Mouse (Mus musculus): ENCODE results near the gene Endou. TPM values are rescaled to one million over a fixed set of nuclear protein-coding genes. Genes with fewer than 3 reads are reported as not detected.

Endou gene
- polyA plus RNA-seq, 1 experiment: 0.51 TPM

GRCm38 (mm10) chr15:97718535-97719155, 12.5 kb downstream of the Endou start:
- no peaks in the 10 kb centered on the region for H3K36me3 ChIP-seq (ENCODE audit: control insufficient read depth, insufficient read depth, low read length)
- no peaks in the 10 kb centered on the region for H3K4me1 ChIP-seq (ENCODE audit: control insufficient read depth, insufficient read depth, insufficient read length, low read length)
- H3K27ac ChIP-seq (ENCODE audit: insufficient read depth, low read depth, low read length): no peak overlapping the region
- WGBS: 70% methylated on average over 8 of the region's 8 CpGs
- H3K4me3 ChIP-seq (ENCODE audit: low read depth, low read length): no peak overlapping the region
- no peaks in the 10 kb centered on the region for H3K27me3 ChIP-seq (ENCODE audit: control insufficient read depth, insufficient read depth, low read length)
- TF ChIP-seq CTCF (IDR thresholded peaks at IDR 0.05; ENCODE audit: extremely low read depth, insufficient read length, insufficient replicate concordance, low read depth, low read length) (no peak), POLR2A (IDR thresholded peaks at IDR 0.05; ENCODE audit: low read depth, low read length) (no peak)

- Histone ChIP-seq H3K27me3 (ENCODE audit: control insufficient read depth, insufficient read depth, low read length) (no peaks in the 10 kb centered on the region), H3K27ac (ENCODE audit: insufficient read depth, low read depth, low read length) (no peak overlapping the region), H3K36me3 (ENCODE audit: control insufficient read depth, insufficient read depth, low read length) (no peaks in the 10 kb centered on the region), H3K4me3 (ENCODE audit: low read depth, low read length) (no peak overlapping the region), H3K4me1 (ENCODE audit: control insufficient read depth, insufficient read depth, insufficient read length, low read length) (no peaks in the 10 kb centered on the region)
- no peak for TF ChIP-seq POLR2A (IDR thresholded peaks at IDR 0.05; ENCODE audit: low read depth, low read length)
- peak; percentile 65; the same call in 1 of the 2 replicates for TF ChIP-seq CTCF (IDR thresholded peaks at IDR 0.05; ENCODE audit: extremely low read depth, insufficient read length, insufficient replicate concordance, low read depth, low read length)
- 17% methylated on average over 12 of the region's 12 CpGs for WGBS
Measured at GRCm38 (mm10) chr15:97717861-97718534, 13.1 kb downstream of the Endou start.

DNA sequence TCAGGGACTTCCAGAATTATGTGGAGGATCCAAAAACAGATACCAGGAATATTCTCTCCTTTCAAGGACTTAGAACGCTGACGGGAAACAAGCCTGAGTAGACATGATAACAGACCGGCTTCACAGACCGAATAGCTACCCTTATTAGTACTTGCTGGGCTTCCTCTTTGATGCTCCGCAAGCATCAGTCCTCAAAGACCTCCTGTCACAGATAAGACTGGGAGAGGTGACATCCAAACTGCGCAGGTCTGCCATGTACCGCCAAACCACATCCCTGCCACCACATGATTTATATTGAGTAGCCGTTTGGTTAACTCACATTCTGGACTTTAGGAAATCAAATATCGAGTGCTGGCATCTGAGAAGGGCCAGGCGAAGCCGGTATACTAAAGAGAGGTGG, 14.4 kb downstream of the Endou start:
- Histone ChIP-seq H3K27ac (ENCODE audit: insufficient read depth, low read depth, low read length) (no peak overlapping the region), H3K4me3 (ENCODE audit: low read depth, low read length) (no peak overlapping the region), H3K4me1 (ENCODE audit: control insufficient read depth, insufficient read depth, insufficient read length, low read length) (no peaks in the 10 kb centered on the region), H3K36me3 (ENCODE audit: control insufficient read depth, insufficient read depth, low read length) (no peaks in the 10 kb centered on the region), H3K27me3 (ENCODE audit: control insufficient read depth, insufficient read depth, low read length) (no peaks in the 10 kb centered on the region)
- WGBS: 79% methylated on average over 11 of the region's 11 CpGs
- no peak for TF ChIP-seq CTCF (IDR thresholded peaks at IDR 0.05; ENCODE audit: extremely low read depth, insufficient read length, insufficient replicate concordance, low read depth, low read length)

- Histone ChIP-seq H3K4me3 (ENCODE audit: low read depth, low read length) (no peak overlapping the region), H3K27ac (ENCODE audit: insufficient read depth, low read depth, low read length) (no peak overlapping the region), H3K36me3 (ENCODE audit: control insufficient read depth, insufficient read depth, low read length) (no peaks in the 10 kb centered on the region), H3K4me1 (ENCODE audit: control insufficient read depth, insufficient read depth, insufficient read length, low read length) (no peaks in the 10 kb centered on the region), H3K27me3 (ENCODE audit: control insufficient read depth, insufficient read depth, low read length) (no peaks in the 10 kb centered on the region)
- TF ChIP-seq CTCF (IDR thresholded peaks at IDR 0.05; ENCODE audit: extremely low read depth, insufficient read length, insufficient replicate concordance, low read depth, low read length) (no peak), POLR2A (IDR thresholded peaks at IDR 0.05; ENCODE audit: low read depth, low read length) (no peak)
- WGBS: 87% methylated on average over 1 of the region's 1 CpGs
Measured at GRCm38 (mm10) chr15:97715734-97716133, 15.4 kb downstream of the Endou start.

- 89% methylated on average over 8 of the region's 8 CpGs for WGBS
- Histone ChIP-seq H3K36me3 (ENCODE audit: control insufficient read depth, insufficient read depth, low read length) (no peaks in the 10 kb centered on the region), H3K4me3 (ENCODE audit: low read depth, low read length) (no peak overlapping the region), H3K27ac (ENCODE audit: insufficient read depth, low read depth, low read length) (no peak overlapping the region), H3K27me3 (ENCODE audit: control insufficient read depth, insufficient read depth, low read length) (no peaks in the 10 kb centered on the region), H3K4me1 (ENCODE audit: control insufficient read depth, insufficient read depth, insufficient read length, low read length) (no peaks in the 10 kb centered on the region)
- TF ChIP-seq CTCF (IDR thresholded peaks at IDR 0.05; ENCODE audit: extremely low read depth, insufficient read length, insufficient replicate concordance, low read depth, low read length) (no peak), POLR2A (IDR thresholded peaks at IDR 0.05; ENCODE audit: low read depth, low read length) (no peak)
Measured at GRCm38 (mm10) chr15:97715083-97715482, 16.1 kb downstream of the Endou start.

DNA sequence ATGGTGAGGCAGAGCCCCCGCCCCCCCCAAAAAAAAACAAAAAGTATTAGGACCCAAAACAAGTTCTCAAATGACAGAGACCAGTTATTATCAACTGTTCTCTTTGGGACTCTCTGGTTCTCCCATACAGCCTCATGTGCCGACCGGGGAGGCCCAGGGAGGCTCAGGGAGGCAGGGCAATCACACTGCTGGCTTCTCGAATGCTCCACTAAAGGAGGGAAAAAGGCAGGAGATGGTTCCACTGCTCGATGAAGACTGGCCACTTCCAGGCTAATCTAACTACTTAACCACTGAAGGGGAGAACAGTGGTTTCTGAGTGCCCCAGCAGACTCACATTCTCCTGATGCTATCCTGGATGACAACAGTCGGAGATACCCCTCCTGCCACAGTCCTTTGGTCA, 18.6 kb downstream of the Endou start:
- TF ChIP-seq POLR2A (IDR thresholded peaks at IDR 0.05; ENCODE audit: low read depth, low read length) (no peak), CTCF (IDR thresholded peaks at IDR 0.05; ENCODE audit: extremely low read depth, insufficient read length, insufficient replicate concordance, low read depth, low read length) (no peak)

GRCm38 (mm10) chr15:97710906-97711305, 20.2 kb downstream of the Endou start:
- no peaks in the 10 kb centered on the region for H3K36me3 ChIP-seq (ENCODE audit: control insufficient read depth, insufficient read depth, low read length)
- no peak overlapping the region for H3K27ac ChIP-seq (ENCODE audit: insufficient read depth, low read depth, low read length)
- no peaks in the 10 kb centered on the region for H3K4me1 ChIP-seq (ENCODE audit: control insufficient read depth, insufficient read depth, insufficient read length, low read length)
- no peak overlapping the region for H3K4me3 ChIP-seq (ENCODE audit: low read depth, low read length)
- 63% methylated on average over 6 of the region's 6 CpGs for WGBS
- TF ChIP-seq POLR2A (IDR thresholded peaks at IDR 0.05; ENCODE audit: low read depth, low read length) (no peak), CTCF (IDR thresholded peaks at IDR 0.05; ENCODE audit: extremely low read depth, insufficient read length, insufficient replicate concordance, low read depth, low read length) (no peak)
- no peaks in the 10 kb centered on the region for H3K27me3 ChIP-seq (ENCODE audit: control insufficient read depth, insufficient read depth, low read length)

More for the DNA sequence above, 18.6 kb downstream of the Endou start:
- 70% methylated on average over 6 of the region's 6 CpGs for WGBS
- Histone ChIP-seq H3K4me1 (ENCODE audit: control insufficient read depth, insufficient read depth, insufficient read length, low read length) (no peaks in the 10 kb centered on the region), H3K27me3 (ENCODE audit: control insufficient read depth, insufficient read depth, low read length) (no peaks in the 10 kb centered on the region), H3K36me3 (ENCODE audit: control insufficient read depth, insufficient read depth, low read length) (no peaks in the 10 kb centered on the region), H3K4me3 (ENCODE audit: low read depth, low read length) (no peak overlapping the region), H3K27ac (ENCODE audit: insufficient read depth, low read depth, low read length) (no peak overlapping the region)

Data from small intestine, adult 2 months (tissue).